Mouse (Mus musculus): ENCODE results near the gene Igsf21. TPM values are rescaled to one million over a fixed set of nuclear protein-coding genes. Genes with fewer than 3 reads are reported as not detected.
A peak's percentile ranks its signal among the peaks of the same experiment; 100 is the strongest.

The Igsf21 gene
- polyA plus RNA-seq, 1 experiment, result 42.0 TPM

DNA sequence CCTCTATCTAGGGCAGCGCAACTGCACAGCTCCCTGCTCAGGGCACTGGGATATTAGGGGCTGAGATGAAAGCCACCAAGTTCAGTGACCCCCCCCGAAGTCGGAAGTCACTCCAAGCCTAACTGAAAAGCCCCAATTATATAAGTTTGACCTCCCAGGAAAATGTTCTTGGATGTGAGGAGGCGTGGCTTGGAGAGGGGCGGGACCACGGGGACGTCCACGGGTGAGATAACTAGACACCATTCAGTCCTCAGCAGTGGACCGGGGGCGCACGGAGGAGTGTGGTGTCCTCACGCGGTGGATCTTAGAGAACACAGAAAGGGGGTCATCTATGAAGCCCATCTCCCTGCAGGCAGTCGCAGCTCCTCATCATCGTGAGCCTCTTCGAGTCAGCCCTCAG lies 3.4 kb downstream of the Igsf21 start:
- H3K4me1 ChIP-seq (ENCODE audit: control insufficient read depth, insufficient read depth, low read length), result no peaks in the 10 kb centered on the region

DNA sequence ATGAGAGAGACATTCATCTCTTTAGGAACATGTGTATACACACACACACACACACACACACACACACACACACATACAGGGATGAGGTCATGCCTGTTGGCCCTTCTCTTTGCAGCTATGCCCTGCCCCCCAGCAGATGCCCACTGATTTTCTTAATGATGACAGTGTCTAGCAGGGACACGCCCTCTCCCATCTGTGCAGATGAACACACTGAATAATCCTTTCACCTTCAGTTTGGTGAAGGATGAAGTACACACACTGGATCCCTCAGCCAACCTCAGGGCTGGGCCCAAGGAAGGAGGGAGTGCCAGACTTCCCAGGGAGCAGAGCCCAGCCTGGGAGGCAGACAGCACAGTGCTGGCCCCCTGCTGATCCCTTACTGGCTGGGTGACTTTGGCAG lies 4.3 kb downstream of the Igsf21 start:
- no peak for TF ChIP-seq POLR2A (IDR thresholded peaks at IDR 0.05; ENCODE audit: extremely low read depth, insufficient read depth, low read length)
- no peak for TF ChIP-seq CTCF (IDR thresholded peaks at IDR 0.05; ENCODE audit: extremely low read depth, insufficient read depth, low read length)
- no peak overlapping the region for H3K27ac ChIP-seq (ENCODE audit: insufficient read depth, low read length)
- H3K4me1 ChIP-seq (ENCODE audit: control insufficient read depth, insufficient read depth, low read length), result peaks cover 2% of the 10 kb centered on the region; the same call in 1 of the 2 replicates

More for the DNA sequence above, 3.4 kb downstream of the Igsf21 start:
- TF ChIP-seq CTCF (IDR thresholded peaks at IDR 0.05; ENCODE audit: extremely low read depth, insufficient read depth, low read length) (no peak), POLR2A (IDR thresholded peaks at IDR 0.05; ENCODE audit: extremely low read depth, insufficient read depth, low read length) (no peak)
- Histone ChIP-seq H3K27ac (ENCODE audit: insufficient read depth, low read length) (no peak overlapping the region), H3K4me3 (ENCODE audit: insufficient read depth, low read length) (peak overlapping the region; percentile 59; the same call in 1 of the 2 replicates)

GRCm38 (mm10) chr4:140237305-140237741 lies 9.3 kb downstream of the Igsf21 start:
- Histone ChIP-seq H3K4me3 (ENCODE audit: insufficient read depth, low read length) (no peak overlapping the region), H3K4me1 (ENCODE audit: control insufficient read depth, insufficient read depth, low read length) (peaks cover 9% of the 10 kb centered on the region), H3K27ac (ENCODE audit: insufficient read depth, low read length) (peak overlapping the region; percentile 1; the same call in 1 of the 2 replicates)
- TF ChIP-seq CTCF (IDR thresholded peaks at IDR 0.05; ENCODE audit: extremely low read depth, insufficient read depth, low read length), result no peak
- no peak for TF ChIP-seq POLR2A (IDR thresholded peaks at IDR 0.05; ENCODE audit: extremely low read depth, insufficient read depth, low read length)

More for the DNA sequence above, 4.3 kb downstream of the Igsf21 start:
- H3K4me3 ChIP-seq (ENCODE audit: insufficient read depth, low read length), result no peak overlapping the region

- H3K27ac ChIP-seq (ENCODE audit: insufficient read depth, low read length), result no peak overlapping the region; the same call in 1 of the 2 replicates
- peaks cover 9% of the 10 kb centered on the region for H3K4me1 ChIP-seq (ENCODE audit: control insufficient read depth, insufficient read depth, low read length)
- TF ChIP-seq POLR2A (IDR thresholded peaks at IDR 0.05; ENCODE audit: extremely low read depth, insufficient read depth, low read length), result no peak
- TF ChIP-seq CTCF (IDR thresholded peaks at IDR 0.05; ENCODE audit: extremely low read depth, insufficient read depth, low read length), result no peak
- H3K4me3 ChIP-seq (ENCODE audit: insufficient read depth, low read length), result no peak overlapping the region
Observed at GRCm38 (mm10) chr4:140235361-140236153, 11.0 kb downstream of the Igsf21 start.

GRCm38 (mm10) chr4:140234412-140235205 lies 12.0 kb downstream of the Igsf21 start:
- TF ChIP-seq CTCF (IDR thresholded peaks at IDR 0.05; ENCODE audit: extremely low read depth, insufficient read depth, low read length) (no peak), POLR2A (IDR thresholded peaks at IDR 0.05; ENCODE audit: extremely low read depth, insufficient read depth, low read length) (no peak)
- no peak overlapping the region for H3K4me3 ChIP-seq (ENCODE audit: insufficient read depth, low read length)
- H3K4me1 ChIP-seq (ENCODE audit: control insufficient read depth, insufficient read depth, low read length), result peaks cover 9% of the 10 kb centered on the region
- H3K27ac ChIP-seq (ENCODE audit: insufficient read depth, low read length), result no peak overlapping the region

- H3K4me1 ChIP-seq (ENCODE audit: control insufficient read depth, insufficient read depth, low read length), result peaks cover 5% of the 10 kb centered on the region
- TF ChIP-seq CTCF (IDR thresholded peaks at IDR 0.05; ENCODE audit: extremely low read depth, insufficient read depth, low read length) (no peak), POLR2A (IDR thresholded peaks at IDR 0.05; ENCODE audit: extremely low read depth, insufficient read depth, low read length) (no peak)
- no peak overlapping the region for H3K4me3 ChIP-seq (ENCODE audit: insufficient read depth, low read length)
- H3K27ac ChIP-seq (ENCODE audit: insufficient read depth, low read length), result no peak overlapping the region
Observed at GRCm38 (mm10) chr4:140227837-140228236, 18.7 kb downstream of the Igsf21 start.

DNA sequence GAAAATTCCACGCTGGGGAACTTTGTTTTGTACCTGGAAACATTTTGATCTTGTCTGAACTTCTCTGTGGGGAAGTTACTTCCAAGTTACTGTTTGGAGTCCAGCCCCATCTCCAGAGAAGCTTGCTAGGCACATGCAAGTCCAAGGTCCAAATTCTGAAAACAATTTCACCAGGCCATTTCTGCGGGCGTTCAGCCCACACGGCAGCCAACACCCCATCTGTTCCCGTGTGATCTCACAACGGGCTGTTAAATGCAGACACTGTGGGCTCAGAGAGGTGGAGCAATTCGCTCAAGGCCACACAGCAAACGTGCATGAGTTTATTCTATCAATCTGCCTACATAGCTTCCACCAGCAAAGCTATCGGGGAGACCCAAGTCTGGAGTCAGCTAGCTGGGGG lies 21.4 kb downstream of the Igsf21 start:
- Histone ChIP-seq H3K4me3 (ENCODE audit: insufficient read depth, low read length) (no peak overlapping the region), H3K27ac (ENCODE audit: insufficient read depth, low read length) (no peak overlapping the region), H3K4me1 (ENCODE audit: control insufficient read depth, insufficient read depth, low read length) (peaks cover 8% of the 10 kb centered on the region)
- no peak for TF ChIP-seq POLR2A (IDR thresholded peaks at IDR 0.05; ENCODE audit: extremely low read depth, insufficient read depth, low read length)
- TF ChIP-seq CTCF (IDR thresholded peaks at IDR 0.05; ENCODE audit: extremely low read depth, insufficient read depth, low read length), result no peak

GRCm38 (mm10) chr4:140224451-140224850 lies 22.1 kb downstream of the Igsf21 start:
- Histone ChIP-seq H3K4me3 (ENCODE audit: insufficient read depth, low read length) (no peak overlapping the region), H3K27ac (ENCODE audit: insufficient read depth, low read length) (no peak overlapping the region), H3K4me1 (ENCODE audit: control insufficient read depth, insufficient read depth, low read length) (peaks cover 8% of the 10 kb centered on the region)
- TF ChIP-seq CTCF (IDR thresholded peaks at IDR 0.05; ENCODE audit: extremely low read depth, insufficient read depth, low read length), result no peak

DNA sequence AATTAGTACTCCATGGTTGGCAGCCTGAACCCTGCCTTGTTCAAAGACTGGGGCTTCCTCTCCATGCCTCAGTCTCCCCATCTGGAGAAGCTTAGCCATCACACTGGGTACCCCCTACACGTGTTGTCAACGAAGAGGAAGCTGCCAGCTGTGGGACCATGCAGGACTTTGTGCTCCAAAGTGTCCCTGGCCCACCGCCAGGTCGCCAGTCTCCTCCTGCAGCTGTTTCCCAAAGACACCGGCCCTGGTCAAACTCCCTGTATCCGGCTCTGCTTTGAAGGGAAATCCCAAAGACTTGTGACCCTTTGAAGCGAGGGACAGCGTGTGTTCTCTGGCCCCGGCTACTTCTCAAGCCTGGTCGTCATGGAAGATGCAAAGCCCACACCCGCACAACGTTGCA lies 23.5 kb downstream of the Igsf21 start:
- H3K4me1 ChIP-seq (ENCODE audit: control insufficient read depth, insufficient read depth, low read length), result peaks cover 10% of the 10 kb centered on the region
- H3K4me3 ChIP-seq (ENCODE audit: insufficient read depth, low read length), result no peak overlapping the region
- TF ChIP-seq CTCF (IDR thresholded peaks at IDR 0.05; ENCODE audit: extremely low read depth, insufficient read depth, low read length), result no peak
- no peak for TF ChIP-seq POLR2A (IDR thresholded peaks at IDR 0.05; ENCODE audit: extremely low read depth, insufficient read depth, low read length)
- no peak overlapping the region for H3K27ac ChIP-seq (ENCODE audit: insufficient read depth, low read length)

Data from cortical plate, adult 2 months (tissue).